Mouse (Mus musculus) kidney, embryonic 14.5 days (tissue): ENCODE measurements at regions not wholly inside any gene's neighbourhood (a gene's known extent, or its start where the extent isn't known, plus 50 kb on each side); places are given as distances from the start of the nearest gene placed in this dataset.
"Not testable (repeated sequence)": the region's sequence is repeated elsewhere in the genome, so short reads cannot be mapped to it uniquely, and the experiment has no call there.

Source experiments
- ATAC-seq: fragments of 200-750 bp; cut with Nextera tagmentation; 2 replicates; pipeline ENCODE4 v1.8.0; 2017; ENCODE audit warnings: moderate number of reproducible peaks, mild to moderate bottlenecking, moderate TSS enrichment, moderate library complexity; ENCODE audit not compliant: low FRiP score, low TSS enrichment
- H3K27ac ChIP-seq: fragments of 300-500 bp; sonication (generic); 2 replicates; pipeline ENCODE4 v1.5.1; 2014; ENCODE audit warnings: low read depth, mild to moderate bottlenecking, low read length, moderate library complexity, mixed read lengths
- H3K27me3 ChIP-seq: fragments of 300-500 bp; sonication (generic); 2 replicates; pipeline ENCODE4 v1.6.1; 2014; ENCODE audit warnings: mild to moderate bottlenecking, low read length; ENCODE audit not compliant: control insufficient read depth, insufficient read depth
- H3K36me3 ChIP-seq: fragments of 300-500 bp; sonication (generic); 2 replicates; pipeline ENCODE4 v1.6.1; 2014; ENCODE audit warnings: low read length, mixed read lengths; ENCODE audit not compliant: control insufficient read depth, insufficient read depth
- H3K4me1 ChIP-seq: fragments of 300-500 bp; sonication (generic); 2 replicates; pipeline ENCODE4 v1.6.1; 2014; ENCODE audit warnings: low read length, mixed read lengths; ENCODE audit not compliant: control insufficient read depth, insufficient read depth
- H3K4me2 ChIP-seq: fragments of 300-500 bp; sonication (generic); replicated peaks from 2 replicates; pipeline ENCODE4 v1.6.1; 2014; ENCODE audit warnings: low read depth, mild to moderate bottlenecking, low read length
- H3K4me3 ChIP-seq: fragments of 300-500 bp; sonication (generic); 2 replicates; pipeline ENCODE4 v1.5.1; 2014; ENCODE audit warnings: mild to moderate bottlenecking, low read length
- H3K9ac ChIP-seq: fragments of 300-500 bp; sonication (generic); 2 replicates; pipeline ENCODE4 v1.6.1; 2014; ENCODE audit warnings: low read depth, mild to moderate bottlenecking, low read length, moderate library complexity
- H3K9me3 ChIP-seq: fragments of 300-500 bp; sonication (generic); 2 replicates; pipeline ENCODE4 v1.6.1; 2016; ENCODE audit warnings: low read length; ENCODE audit not compliant: control insufficient read depth
- WGBS: fragments of 180-500 bp; shearing (Covaris S2); extraction: QIAGEN DNeasy Blood & Tissue Kit; methylation state at CpG from one replicate; pipeline ENCODE4 v1.1.7; 2014; 5-methylcytosine and 5-hydroxymethylcytosine counted together

DNA sequence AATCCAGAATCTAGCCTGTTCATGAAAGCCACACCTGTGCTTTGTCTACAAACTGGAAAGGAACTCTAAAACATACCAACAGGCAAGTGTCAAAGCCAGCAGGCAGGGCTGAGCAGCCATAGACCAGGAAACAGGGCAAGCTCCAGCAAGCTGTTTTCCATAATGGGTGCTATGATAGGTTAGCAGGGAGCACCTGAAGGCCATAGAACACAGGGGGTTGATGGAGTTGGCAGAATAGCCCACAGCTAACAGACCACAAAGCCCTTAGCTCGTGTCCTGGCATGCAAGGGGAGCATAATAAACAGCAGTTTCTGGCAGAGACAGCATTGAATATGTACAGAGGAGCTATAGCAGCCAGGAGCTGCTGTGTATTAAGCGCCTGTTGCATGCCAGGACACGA lies 313.1 kb upstream of the Cdh5 start:
- Histone ChIP-seq H3K4me1 (no peaks in the 10 kb centered on the region), H3K9ac (no peak overlapping the region), H3K27me3 (no peaks in the 10 kb centered on the region), H3K4me2 (no peak overlapping the region), H3K9me3 (no peaks in the 10 kb centered on the region), H3K36me3 (no peaks in the 10 kb centered on the region), H3K27ac (no peak overlapping the region), H3K4me3 (no peak overlapping the region)
- no peak for ATAC-seq
- WGBS: 83% methylated on average over 3 of the region's 3 CpGs

DNA sequence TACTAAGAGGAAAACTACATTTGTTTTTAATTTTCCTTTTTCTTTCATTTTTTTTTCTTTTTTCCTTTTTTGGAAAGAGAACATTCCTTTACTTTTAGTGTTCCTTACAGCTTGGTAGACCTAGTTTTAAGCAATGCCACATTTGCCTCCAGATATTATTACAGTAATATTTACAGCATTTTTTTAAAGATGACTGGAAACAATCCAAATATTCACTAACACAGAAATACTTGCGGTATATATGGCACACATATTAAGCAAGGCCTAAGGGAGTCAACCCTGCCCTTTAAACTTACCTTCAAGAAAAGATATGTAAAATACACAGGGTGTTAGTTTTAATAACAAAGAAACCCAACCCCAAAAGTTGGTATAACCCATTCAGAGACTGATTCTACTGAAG lies 308.1 kb upstream of the Cdh5 start:
- no peak for ATAC-seq
- H3K27me3 ChIP-seq: no peaks in the 10 kb centered on the region

DNA sequence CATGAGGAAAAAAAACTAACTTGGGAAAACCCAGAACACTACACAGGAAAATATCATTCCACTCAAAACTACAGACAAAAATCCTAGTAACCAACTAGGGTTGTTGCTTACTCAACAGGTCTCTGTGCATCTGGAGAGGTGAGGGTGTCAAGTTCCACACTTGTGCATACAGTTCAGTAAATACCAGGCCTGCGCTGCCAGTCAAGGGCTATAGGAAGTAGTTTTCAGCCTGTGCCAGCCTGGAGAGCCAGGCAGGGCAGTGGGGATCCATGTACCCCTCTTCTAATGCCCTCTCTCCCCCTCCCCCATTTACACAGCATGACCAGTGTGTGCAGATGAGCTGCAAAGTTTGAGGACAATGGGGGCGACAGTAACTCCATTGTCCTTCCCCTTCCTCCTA lies 302.8 kb upstream of the Cdh5 start:
- not testable (repeated sequence) for H3K4me3 ChIP-seq, H3K4me1 ChIP-seq, H3K36me3 ChIP-seq, H3K4me2 ChIP-seq, H3K9me3 ChIP-seq, H3K27me3 ChIP-seq, H3K9ac ChIP-seq, H3K27ac ChIP-seq, ATAC-seq
- 85% methylated on average over 2 of the region's 2 CpGs for WGBS

More for the DNA sequence above, 308.1 kb upstream of the Cdh5 start:
- WGBS: 90% methylated on average over 1 of the region's 1 CpGs
- Histone ChIP-seq H3K4me2 (no peak overlapping the region), H3K9ac (no peak overlapping the region), H3K9me3 (no peaks in the 10 kb centered on the region), H3K4me1 (no peaks in the 10 kb centered on the region), H3K27ac (no peak overlapping the region), H3K4me3 (no peak overlapping the region), H3K36me3 (no peaks in the 10 kb centered on the region)

DNA sequence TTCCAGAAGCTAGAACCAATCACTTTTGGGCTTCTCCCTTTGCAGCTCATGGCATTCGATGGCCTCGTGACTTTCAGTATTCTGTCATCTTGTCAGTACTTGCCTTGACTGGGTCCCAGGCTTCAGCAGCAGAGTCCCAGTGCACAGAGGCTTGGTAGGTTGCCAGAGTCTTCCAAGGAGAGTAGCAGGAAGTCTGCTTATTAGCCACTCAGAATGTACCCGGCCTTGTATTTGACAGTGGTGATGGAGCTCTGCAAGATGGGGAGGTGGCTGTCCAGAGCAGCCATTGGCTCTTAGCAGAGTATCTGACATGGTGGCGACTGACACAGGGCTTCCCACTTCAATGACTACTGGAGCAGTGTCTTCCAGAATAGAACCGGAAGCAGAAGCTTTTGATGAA lies 293.3 kb upstream of the Cdh5 start:
- Histone ChIP-seq H3K27me3 (no peaks in the 10 kb centered on the region), H3K9ac (no peak overlapping the region), H3K27ac (peak overlapping the region; percentile 83), H3K9me3 (peaks cover 5% of the 10 kb centered on the region; the same call in 1 of the 2 replicates), H3K4me3 (no peak overlapping the region), H3K4me2 (no peak overlapping the region), H3K4me1 (peaks cover 9% of the 10 kb centered on the region; the same call in 1 of the 2 replicates), H3K36me3 (no peaks in the 10 kb centered on the region)
- peak; percentile 40 for ATAC-seq
- 34% methylated on average over 5 of the region's 5 CpGs for WGBS

DNA sequence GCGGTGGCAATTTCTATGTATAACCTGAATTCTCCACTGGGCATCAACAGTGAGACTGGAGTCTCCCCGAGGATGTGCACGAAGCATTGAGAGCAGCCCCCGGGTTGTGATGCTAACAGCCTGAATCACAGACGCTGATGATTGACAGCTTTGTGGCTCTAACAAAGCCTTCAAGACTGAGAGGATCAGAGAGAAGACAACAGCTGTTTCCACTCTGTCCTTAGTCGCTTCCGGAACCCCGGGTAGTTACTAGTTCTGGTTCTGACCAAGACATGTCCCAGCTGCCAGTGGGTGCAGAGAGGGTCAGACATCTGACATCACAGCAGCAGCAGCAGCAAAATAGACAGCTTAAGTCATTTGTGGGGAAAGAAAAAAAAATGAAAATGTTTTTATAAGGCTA lies 292.8 kb upstream of the Cdh5 start:
- Histone ChIP-seq H3K4me2 (no peak overlapping the region), H3K4me3 (no peak overlapping the region), H3K36me3 (no peaks in the 10 kb centered on the region), H3K27me3 (no peaks in the 10 kb centered on the region), H3K9ac (no peak overlapping the region), H3K9me3 (peaks cover 5% of the 10 kb centered on the region; the same call in 1 of the 2 replicates), H3K27ac (peak overlapping the region; percentile 83; the same call in 1 of the 2 replicates), H3K4me1 (peaks cover 11% of the 10 kb centered on the region)
- peak; percentile 92 for ATAC-seq
- WGBS: 23% methylated on average over 8 of the region's 8 CpGs

DNA sequence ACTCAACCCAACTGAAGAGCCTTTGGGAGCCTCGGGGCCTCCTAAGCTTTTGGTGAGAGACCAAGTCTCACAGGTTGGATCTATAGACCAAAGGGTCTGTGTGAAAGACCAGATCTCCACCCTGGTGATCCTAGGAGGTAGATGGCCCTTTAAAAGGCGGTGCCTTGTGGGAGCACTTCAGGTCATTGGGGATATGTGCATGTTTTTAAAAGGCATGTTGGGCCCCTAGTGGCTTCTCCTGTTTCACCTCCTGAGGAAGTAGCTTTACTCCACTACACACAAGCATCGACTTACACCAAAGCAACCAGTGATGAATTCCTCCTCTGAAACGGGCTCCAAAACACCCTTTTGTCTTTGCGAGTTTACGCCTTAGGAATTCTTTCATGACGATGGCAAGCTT lies 292.3 kb upstream of the Cdh5 start:
- no peaks in the 10 kb centered on the region for H3K36me3 ChIP-seq
- 21% methylated on average over 7 of the region's 7 CpGs for WGBS
- no peak overlapping the region for H3K4me3 ChIP-seq
- H3K9me3 ChIP-seq: peaks cover 5% of the 10 kb centered on the region; the same call in 1 of the 2 replicates
- peak; percentile 79 for ATAC-seq
- no peak overlapping the region for H3K4me2 ChIP-seq
- no peaks in the 10 kb centered on the region for H3K27me3 ChIP-seq
- H3K4me1 ChIP-seq: peaks cover 16% of the 10 kb centered on the region
- H3K9ac ChIP-seq: no peak overlapping the region
- peak overlapping the region; percentile 83 for H3K27ac ChIP-seq

DNA sequence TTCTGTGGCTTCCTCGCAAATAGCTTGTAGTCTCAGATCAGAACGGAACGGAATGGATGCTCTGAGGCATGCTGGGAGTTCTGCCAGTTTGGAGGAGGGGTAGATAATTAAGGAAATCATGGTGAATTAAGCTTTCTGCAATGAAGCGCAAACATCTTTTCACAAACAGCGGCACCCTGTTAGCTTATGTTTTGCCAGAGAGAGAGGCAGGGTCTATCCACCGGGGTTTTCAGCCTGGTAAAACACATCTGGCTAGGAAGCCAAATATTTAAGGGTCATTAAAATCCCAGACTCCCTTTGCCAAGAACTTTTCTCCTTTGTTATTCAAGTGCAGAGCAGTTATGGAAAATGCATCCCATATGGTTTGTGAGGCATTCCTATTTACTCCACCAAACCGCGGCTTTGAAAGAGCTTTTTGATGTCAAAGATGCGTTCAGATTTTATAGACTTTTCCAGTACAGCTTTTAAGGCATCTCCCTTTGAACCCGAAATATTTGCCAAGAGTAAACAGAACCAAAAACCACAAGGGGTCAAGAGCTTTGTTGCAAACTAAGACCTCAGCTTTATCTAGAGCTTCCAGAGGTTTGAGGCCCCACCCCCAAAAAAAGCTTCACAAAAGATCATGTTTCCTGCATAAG lies 287.4 kb upstream of the Cdh5 start:
- Histone ChIP-seq H3K9ac (no peak overlapping the region), H3K4me2 (no peak overlapping the region), H3K27ac (peak overlapping the region; percentile 91), H3K4me1 (peaks cover 19% of the 10 kb centered on the region), H3K9me3 (no peaks in the 10 kb centered on the region), H3K4me3 (no peak overlapping the region), H3K36me3 (no peaks in the 10 kb centered on the region), H3K27me3 (no peaks in the 10 kb centered on the region)
- peak; percentile 53 for ATAC-seq
- WGBS: 45% methylated on average over 10 of the region's 10 CpGs

DNA sequence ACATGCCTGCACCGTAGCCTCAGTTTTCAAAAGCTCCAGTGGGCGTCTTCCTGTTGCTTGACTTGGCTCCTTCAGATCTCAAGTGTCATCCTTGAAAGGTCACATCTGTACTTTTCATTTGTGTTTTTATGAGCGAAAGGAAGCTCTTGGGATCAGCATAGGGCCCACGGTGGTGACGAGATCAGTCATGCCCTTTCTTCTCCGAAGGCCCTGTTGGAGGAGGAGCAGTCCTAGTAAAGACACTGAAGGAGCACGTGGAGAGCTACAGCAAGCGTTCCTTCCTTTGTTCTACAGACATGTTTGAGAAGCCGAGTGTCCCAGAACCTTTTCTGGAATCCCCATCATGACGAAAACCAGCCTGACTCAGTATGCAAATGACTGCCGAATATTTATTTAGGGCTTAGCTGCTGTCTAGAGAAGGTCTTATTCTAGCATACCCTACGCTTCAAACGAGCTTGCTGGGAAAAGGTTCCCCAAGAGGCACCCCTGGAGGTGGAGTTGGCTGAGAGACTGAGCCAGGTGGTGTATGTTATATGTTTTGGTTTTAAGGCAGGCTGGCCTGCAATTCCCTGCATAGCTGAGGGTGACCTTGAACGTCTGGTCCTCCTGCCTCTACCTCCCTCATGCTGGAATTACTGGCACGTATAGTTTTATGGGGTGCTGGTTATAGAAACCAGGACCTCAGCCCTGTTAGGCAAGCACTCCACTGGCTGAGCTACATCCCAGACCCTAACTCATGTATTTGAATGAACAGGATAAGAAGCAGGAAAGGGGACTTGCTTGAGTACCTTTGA lies 285.1 kb upstream of the Cdh5 start:
- Histone ChIP-seq H3K9me3 (no peaks in the 10 kb centered on the region), H3K9ac (no peak overlapping the region), H3K36me3 (no peaks in the 10 kb centered on the region), H3K4me3 (no peak overlapping the region), H3K4me1 (peaks cover 19% of the 10 kb centered on the region; the same call in 1 of the 2 replicates), H3K27ac (peak overlapping the region; percentile 91; the same call in 1 of the 2 replicates), H3K27me3 (no peaks in the 10 kb centered on the region), H3K4me2 (no peak overlapping the region)
- no peak for ATAC-seq
- 50% methylated on average over 15 of the region's 15 CpGs for WGBS

DNA sequence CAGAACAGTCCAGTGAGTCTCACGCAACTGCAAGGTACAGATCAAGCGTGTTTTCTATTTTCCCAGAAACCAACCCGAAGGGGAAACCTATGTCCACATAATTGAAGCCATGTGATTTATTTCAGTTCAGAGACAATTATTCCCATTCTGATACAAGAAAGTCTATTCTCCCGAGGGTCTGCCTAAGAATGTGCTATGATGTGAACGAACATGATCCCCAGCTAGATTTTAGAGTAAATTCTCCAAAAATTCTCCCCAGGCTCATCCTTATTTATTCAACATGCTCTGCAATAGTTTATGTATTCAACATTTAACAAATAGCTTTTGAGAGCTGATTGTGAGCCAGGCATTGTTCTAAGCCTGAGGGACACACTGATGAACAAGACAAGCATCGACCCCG lies 277.9 kb upstream of the Cdh5 start:
- WGBS: 92% methylated on average over 7 of the region's 7 CpGs
- H3K27me3 ChIP-seq: no peaks in the 10 kb centered on the region
- no peak overlapping the region for H3K9ac ChIP-seq
- no peaks in the 10 kb centered on the region for H3K36me3 ChIP-seq
- H3K4me1 ChIP-seq: peaks cover 8% of the 10 kb centered on the region; the same call in 1 of the 2 replicates
- no peak overlapping the region for H3K4me3 ChIP-seq
- ATAC-seq: no peak
- H3K4me2 ChIP-seq: no peak overlapping the region
- no peaks in the 10 kb centered on the region for H3K9me3 ChIP-seq
- H3K27ac ChIP-seq: no peak overlapping the region
